Mouse (Mus musculus) limb, embryonic 13.5 days (tissue): ENCODE data around the gene Klhl41. TPM values are rescaled to one million over a fixed set of nuclear protein-coding genes. Genes with fewer than 3 reads are reported as not detected.

Experiments
- ATAC-seq: fragments of 200-750 bp; cut with Nextera tagmentation; 2 replicates; pipeline ENCODE4 v1.8.0; 2017; ENCODE audit warnings: low read depth, moderate number of reproducible peaks, moderate TSS enrichment; ENCODE audit not compliant: low FRiP score
- H3K27ac ChIP-seq: fragments of 300-500 bp; sonication (generic); 2 replicates; pipeline ENCODE4 v1.5.1; 2015; ENCODE audit warnings: inconsistent platforms, mild to moderate bottlenecking, moderate library complexity
- H3K27me3 ChIP-seq: fragments of 300-500 bp; sonication (generic); 2 replicates; pipeline ENCODE4 v1.6.1; 2015; ENCODE audit warnings: mild to moderate bottlenecking, inconsistent platforms
- H3K36me3 ChIP-seq: fragments of 300-500 bp; sonication (generic); 2 replicates; pipeline ENCODE4 v1.6.1; 2015; ENCODE audit warnings: inconsistent platforms, mild to moderate bottlenecking, moderate library complexity
- H3K4me1 ChIP-seq: fragments of 300-500 bp; sonication (generic); 2 replicates; pipeline ENCODE4 v1.6.1; 2015; ENCODE audit warnings: inconsistent platforms
- H3K4me2 ChIP-seq: fragments of 300-500 bp; sonication (generic); replicated peaks from 2 replicates; pipeline ENCODE4 v1.6.1; 2015; ENCODE audit warnings: inconsistent platforms, mild to moderate bottlenecking, moderate library complexity
- H3K4me3 ChIP-seq: fragments of 300-500 bp; sonication (generic); 2 replicates; pipeline ENCODE4 v1.5.1; 2015; ENCODE audit warnings: moderate library complexity, mild to moderate bottlenecking, inconsistent platforms
- H3K9ac ChIP-seq: fragments of 300-500 bp; sonication (generic); 2 replicates; pipeline ENCODE4 v1.6.1; 2015; ENCODE audit warnings: mild to moderate bottlenecking, inconsistent platforms
- H3K9me3 ChIP-seq: fragments of 300-500 bp; sonication (generic); 2 replicates; pipeline ENCODE4 v1.6.1; 2016; ENCODE audit warnings: inconsistent platforms
- WGBS: fragments of 180-500 bp; shearing (Covaris S2); methylation state at CpG from one replicate; pipeline ENCODE4 v1.1.7; 2015; 5-methylcytosine and 5-hydroxymethylcytosine counted together
- polyA plus RNA-seq: library from polyadenylated mRNA; unstranded; fragments of >200 nt; fragmentation: Nextera tagmentation; extraction: Ambion mirVana; gene quantifications from 2 replicates; pipeline ENCODE4 v1.2.1, GENCODE M21; 2015

Gene Klhl41
- polyA plus RNA-seq, 1 experiment from 2014 or later = 22.0 TPM

- WGBS = 88% methylated on average over 3 of the region's 3 CpGs
- Histone ChIP-seq H3K9ac (no peak overlapping the region), H3K27ac (no peak overlapping the region), H3K4me3 (no peak overlapping the region), H3K4me1 (no peaks in the 10 kb centered on the region), H3K4me2 (no peak overlapping the region), H3K36me3 (peaks cover 60% of the 10 kb centered on the region), H3K9me3 (no peaks in the 10 kb centered on the region), H3K27me3 (no peaks in the 10 kb centered on the region)
- ATAC-seq = no peak
Measured at GRCm38 (mm10) chr2:69690214-69690613, 20.3 kb downstream of the Klhl41 start.

- Histone ChIP-seq H3K4me2 (no peak overlapping the region), H3K9me3 (no peaks in the 10 kb centered on the region), H3K4me1 (no peaks in the 10 kb centered on the region), H3K9ac (no peak overlapping the region), H3K27ac (no peak overlapping the region), H3K36me3 (peaks cover 60% of the 10 kb centered on the region), H3K4me3 (no peak overlapping the region), H3K27me3 (no peaks in the 10 kb centered on the region)
- WGBS = 95% methylated on average over 6 of the region's 6 CpGs
- ATAC-seq = no peak
Measured at GRCm38 (mm10) chr2:69690843-69691242, 20.9 kb downstream of the Klhl41 start.

GRCm38 (mm10) chr2:69693501-69693900 is 23.6 kb downstream of the Klhl41 start:
- Histone ChIP-seq H3K36me3 (peaks cover 59% of the 10 kb centered on the region), H3K9me3 (no peaks in the 10 kb centered on the region), H3K4me2 (no peak overlapping the region), H3K27me3 (no peaks in the 10 kb centered on the region), H3K4me3 (no peak overlapping the region), H3K9ac (no peak overlapping the region), H3K4me1 (no peaks in the 10 kb centered on the region), H3K27ac (no peak overlapping the region)
- WGBS = 88% methylated on average over 11 of the region's 11 CpGs
- ATAC-seq = no peak

GRCm38 (mm10) chr2:69700446-69700845 is 30.5 kb downstream of the Klhl41 start:
- peaks cover 50% of the 10 kb centered on the region for H3K36me3 ChIP-seq
- no peak for ATAC-seq
- no peak overlapping the region for H3K4me3 ChIP-seq
- H3K9me3 ChIP-seq = no peaks in the 10 kb centered on the region
- no peak overlapping the region for H3K9ac ChIP-seq
- no peaks in the 10 kb centered on the region for H3K27me3 ChIP-seq
- H3K4me2 ChIP-seq = no peak overlapping the region
- WGBS = 91% methylated on average over 8 of the region's 8 CpGs
- H3K27ac ChIP-seq = no peak overlapping the region
- no peaks in the 10 kb centered on the region for H3K4me1 ChIP-seq

- H3K27me3 ChIP-seq = peaks cover 3% of the 10 kb centered on the region; the same call in 1 of the 2 replicates
- 87% methylated on average over 14 of the region's 14 CpGs for WGBS
Measured at GRCm38 (mm10) chr2:69712171-69712570, 42.3 kb downstream of the Klhl41 start.

GRCm38 (mm10) chr2:69712981-69713625 is 43.2 kb downstream of the Klhl41 start, which contains the start of gene Fastkd1:
Fastkd1 (minus strand) TSS chr2:69713516.
- peaks cover 3% of the 10 kb centered on the region; the same call in 1 of the 2 replicates for H3K27me3 ChIP-seq
- H3K9ac ChIP-seq = peak within 1 kb of the TSS; percentile 79
- peaks cover 10% of the 10 kb centered on the region; the same call in 1 of the 2 replicates for H3K36me3 ChIP-seq
- H3K4me3 ChIP-seq = peak within 1 kb of the TSS; percentile 84
- WGBS = under 1% methylated on average over 39 of the region's 39 CpGs
- no peaks in the 10 kb centered on the region for H3K9me3 ChIP-seq
- no peaks in the 10 kb centered on the region for H3K4me1 ChIP-seq
- peak within 1 kb of the TSS; percentile 78 for H3K4me2 ChIP-seq
- peak within 1 kb of the TSS; percentile 48; the same call in 1 of the 2 replicates for H3K27ac ChIP-seq
- ATAC-seq = peak; percentile 98

More at GRCm38 (mm10) chr2:69712171-69712570, 42.3 kb downstream of the Klhl41 start:
- H3K4me3 ChIP-seq = no peak overlapping the region
- H3K36me3 ChIP-seq = peaks cover 17% of the 10 kb centered on the region
- no peaks in the 10 kb centered on the region for H3K4me1 ChIP-seq
- H3K9ac ChIP-seq = no peak overlapping the region
- H3K27ac ChIP-seq = no peak overlapping the region
- H3K4me2 ChIP-seq = no peak overlapping the region
- no peak for ATAC-seq
- H3K9me3 ChIP-seq = no peaks in the 10 kb centered on the region

GRCm38 (mm10) chr2:69713626-69714014 is 43.7 kb downstream of the Klhl41 start:
- Histone ChIP-seq H3K4me2 (peak overlapping the region; percentile 78), H3K27me3 (peaks cover 3% of the 10 kb centered on the region; the same call in 1 of the 2 replicates), H3K9ac (no peak overlapping the region), H3K9me3 (no peaks in the 10 kb centered on the region), H3K4me3 (peak overlapping the region; percentile 84), H3K27ac (no peak overlapping the region), H3K36me3 (peaks cover 10% of the 10 kb centered on the region; the same call in 1 of the 2 replicates), H3K4me1 (no peaks in the 10 kb centered on the region)
- WGBS = 34% methylated on average over 4 of the region's 4 CpGs
- ATAC-seq = no peak

GRCm38 (mm10) chr2:69714126-69714525 is 44.2 kb downstream of the Klhl41 start:
- Histone ChIP-seq H3K27me3 (peaks cover 3% of the 10 kb centered on the region; the same call in 1 of the 2 replicates), H3K4me2 (no peak overlapping the region), H3K4me1 (no peaks in the 10 kb centered on the region), H3K9ac (no peak overlapping the region), H3K27ac (no peak overlapping the region), H3K9me3 (no peaks in the 10 kb centered on the region), H3K36me3 (peaks cover 10% of the 10 kb centered on the region; the same call in 1 of the 2 replicates), H3K4me3 (no peak overlapping the region)
- WGBS = 80% methylated on average over 5 of the region's 5 CpGs
- ATAC-seq = no peak

- 74% methylated on average over 3 of the region's 3 CpGs for WGBS
- Histone ChIP-seq H3K27me3 (peaks cover 9% of the 10 kb centered on the region), H3K9me3 (no peaks in the 10 kb centered on the region), H3K4me3 (no peak overlapping the region), H3K9ac (no peak overlapping the region), H3K36me3 (no peaks in the 10 kb centered on the region), H3K4me2 (no peak overlapping the region), H3K27ac (no peak overlapping the region), H3K4me1 (no peaks in the 10 kb centered on the region)
- no peak for ATAC-seq
Measured at GRCm38 (mm10) chr2:69716483-69716882, 46.6 kb downstream of the Klhl41 start.

- Histone ChIP-seq H3K9ac (no peak overlapping the region), H3K27me3 (peaks cover 12% of the 10 kb centered on the region), H3K27ac (no peak overlapping the region), H3K9me3 (no peaks in the 10 kb centered on the region), H3K4me2 (no peak overlapping the region), H3K36me3 (no peaks in the 10 kb centered on the region), H3K4me1 (peaks cover 8% of the 10 kb centered on the region), H3K4me3 (no peak overlapping the region)
- WGBS = 79% methylated on average over 1 of the region's 1 CpGs
- no peak for ATAC-seq
Measured at GRCm38 (mm10) chr2:69719121-69719520, 49.2 kb downstream of the Klhl41 start.

GRCm38 (mm10) chr2:69722273-69722649 is 52.3 kb downstream of the Klhl41 start, which contains the start of gene Ppig:
Ppig (plus strand) TSS chr2:69722545.
- H3K27me3 ChIP-seq = peaks cover 8% of the 10 kb centered on the region
- ATAC-seq = peak; percentile 26; the same call in 1 of the 2 replicates
- H3K4me1 ChIP-seq = peaks cover 12% of the 10 kb centered on the region
- no peaks in the 10 kb centered on the region for H3K9me3 ChIP-seq
- peak within 1 kb of the TSS; percentile 94 for H3K4me3 ChIP-seq
- WGBS = 4% methylated on average over 12 of the region's 12 CpGs
- H3K4me2 ChIP-seq = peak within 1 kb of the TSS; percentile 75
- H3K9ac ChIP-seq = peak within 1 kb of the TSS; percentile 91
- no peaks in the 10 kb centered on the region for H3K36me3 ChIP-seq
- peak within 1 kb of the TSS; percentile 88 for H3K27ac ChIP-seq

- under 1% methylated on average over 88 of the region's 91 CpGs for WGBS
- Histone ChIP-seq H3K4me2 (peak overlapping the region; percentile 75), H3K36me3 (no peaks in the 10 kb centered on the region), H3K27me3 (peaks cover 8% of the 10 kb centered on the region), H3K4me1 (peaks cover 12% of the 10 kb centered on the region), H3K27ac (peak overlapping the region; percentile 88), H3K4me3 (peak overlapping the region; percentile 94), H3K9ac (peak overlapping the region; percentile 91), H3K9me3 (no peaks in the 10 kb centered on the region)
- ATAC-seq = peak; percentile 97
Measured at GRCm38 (mm10) chr2:69722650-69723518, 53.0 kb downstream of the Klhl41 start.
